Mouse (Mus musculus) yolk sac, embryonic 10.5 days (tissue): ENCODE data around the gene Selplg.
A peak's percentile ranks its signal among the peaks of the same experiment; 100 is the strongest.

ENCODE experiments used
- DNase-seq: peaks from one replicate; pipeline ENCODE4 v3.0.0-alpha.2; 2017; ENCODE audit warnings: low spot score

Selplg gene

GRCm38 (mm10) chr5:113854494-113854893 is 22.1 kb upstream of the Selplg start:
- peak; percentile 58 for DNase-seq

GRCm38 (mm10) chr5:113853541-113853940 is 21.1 kb upstream of the Selplg start:
- DNase-seq, result no peak

DNA sequence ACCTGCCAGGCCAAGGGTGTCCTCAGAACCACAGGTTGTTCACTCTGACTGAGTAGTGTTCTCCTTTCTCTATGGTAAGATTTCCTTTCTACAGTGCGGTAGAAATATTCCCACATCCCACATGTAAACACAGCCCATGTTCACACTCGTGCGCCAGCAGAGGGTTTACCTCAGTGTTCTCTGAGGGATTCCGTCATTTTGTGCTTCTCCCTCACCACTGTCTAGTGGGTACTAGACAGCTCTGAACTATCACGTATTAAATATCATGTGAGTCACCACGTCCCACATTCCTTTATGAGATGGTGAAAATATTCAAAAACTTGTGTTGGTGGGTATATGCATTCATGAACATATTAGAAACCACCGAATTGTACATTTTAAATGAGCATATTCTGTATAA is 20.0 kb upstream of the Selplg start:
- DNase-seq, result no peak

DNA sequence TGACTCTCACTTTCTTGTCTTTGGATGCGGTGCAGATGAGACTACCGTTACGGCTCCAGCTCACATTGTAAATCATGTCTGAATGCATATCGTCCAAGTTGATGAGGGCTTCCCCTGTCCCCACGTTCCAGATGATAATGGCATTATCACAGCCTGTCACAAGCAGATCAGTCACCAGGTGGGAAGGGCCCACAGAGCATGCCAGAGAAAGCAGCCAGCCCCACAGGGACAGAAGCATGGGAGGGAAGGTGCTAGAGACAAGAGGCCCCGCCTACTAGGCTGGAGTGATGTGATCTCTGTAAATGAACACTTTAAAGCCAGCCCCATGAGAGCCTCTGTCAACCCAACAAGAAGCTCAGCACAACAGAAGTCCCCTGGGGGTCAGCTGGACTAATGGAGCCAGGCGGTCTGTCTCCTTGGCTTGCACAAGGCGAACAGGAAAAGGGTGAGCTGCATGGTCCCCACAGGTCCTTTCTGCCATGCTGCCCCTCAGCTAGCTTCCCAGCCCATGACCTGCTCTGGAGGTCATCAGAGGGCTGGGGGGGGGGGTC is 18.3 kb upstream of the Selplg start:
- DNase-seq, result no peak

- no peak for DNase-seq
Measured at GRCm38 (mm10) chr5:113847636-113848035, 15.2 kb upstream of the Selplg start.

DNA sequence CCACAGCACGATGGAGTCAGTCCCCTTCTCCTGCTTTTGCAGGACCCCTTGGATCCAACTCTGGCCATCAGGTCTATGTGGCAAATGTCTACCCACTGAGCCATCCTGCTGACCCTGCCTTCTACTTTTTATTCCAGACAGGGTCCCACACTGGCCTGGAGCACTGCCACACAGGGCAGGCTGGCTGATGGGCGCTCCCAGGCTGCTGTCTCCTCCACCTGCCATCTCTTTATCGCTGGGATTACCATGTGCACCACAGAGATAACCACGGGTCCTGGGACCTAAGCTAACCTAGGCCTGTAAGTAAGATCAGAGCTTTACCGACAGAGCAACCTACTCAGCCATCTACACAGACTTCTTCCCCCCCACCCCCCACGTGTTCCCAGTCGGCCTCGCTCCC is 14.2 kb upstream of the Selplg start:
- DNase-seq, result no peak

GRCm38 (mm10) chr5:113845627-113846026 is 13.2 kb upstream of the Selplg start:
- DNase-seq, result no peak

GRCm38 (mm10) chr5:113844721-113845120 is 12.3 kb upstream of the Selplg start:
- DNase-seq, result no peak

DNA sequence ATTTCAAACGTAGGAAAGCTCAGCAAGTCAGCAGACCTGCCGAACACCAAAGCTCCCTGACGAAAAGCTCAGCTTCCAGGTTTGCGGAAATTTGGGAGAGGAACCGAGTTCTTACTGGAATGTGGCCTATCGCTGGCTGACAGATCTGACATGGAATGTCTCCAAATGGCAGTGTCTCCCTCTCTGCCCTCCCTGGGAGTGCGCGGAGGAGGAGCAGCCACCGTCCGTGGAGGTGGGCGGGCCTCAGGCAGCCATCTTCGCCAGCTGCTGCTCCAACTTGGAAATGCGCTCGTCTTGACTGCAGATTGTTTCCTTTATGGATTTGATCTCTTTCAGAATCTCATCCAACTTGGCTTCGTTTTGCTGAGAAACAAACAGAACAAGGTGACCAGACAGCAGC is 11.7 kb upstream of the Selplg start:
- DNase-seq, result no peak

DNA sequence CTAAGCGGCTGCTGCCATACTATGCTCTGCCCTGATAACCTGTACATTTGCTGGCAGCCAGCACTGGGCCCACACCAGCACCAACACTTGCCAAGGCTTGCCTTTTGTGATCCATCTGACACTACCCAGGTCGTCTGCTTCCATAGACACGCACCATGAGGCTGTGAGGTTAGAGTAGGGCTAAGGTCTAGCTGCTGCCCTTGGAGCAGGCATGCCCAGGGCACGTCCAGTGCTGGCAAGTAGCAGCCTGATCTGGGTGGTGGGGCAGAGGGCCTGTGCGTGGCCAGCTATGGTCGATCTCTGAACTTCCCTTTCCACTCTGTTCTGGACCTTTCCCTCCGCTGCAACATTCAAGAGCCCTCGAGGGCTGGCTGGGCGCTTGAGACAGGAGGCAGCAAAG is 10.5 kb upstream of the Selplg start:
- DNase-seq, result no peak

- no peak for DNase-seq
Measured at GRCm38 (mm10) chr5:113842244-113842643, 9.8 kb upstream of the Selplg start.

DNA sequence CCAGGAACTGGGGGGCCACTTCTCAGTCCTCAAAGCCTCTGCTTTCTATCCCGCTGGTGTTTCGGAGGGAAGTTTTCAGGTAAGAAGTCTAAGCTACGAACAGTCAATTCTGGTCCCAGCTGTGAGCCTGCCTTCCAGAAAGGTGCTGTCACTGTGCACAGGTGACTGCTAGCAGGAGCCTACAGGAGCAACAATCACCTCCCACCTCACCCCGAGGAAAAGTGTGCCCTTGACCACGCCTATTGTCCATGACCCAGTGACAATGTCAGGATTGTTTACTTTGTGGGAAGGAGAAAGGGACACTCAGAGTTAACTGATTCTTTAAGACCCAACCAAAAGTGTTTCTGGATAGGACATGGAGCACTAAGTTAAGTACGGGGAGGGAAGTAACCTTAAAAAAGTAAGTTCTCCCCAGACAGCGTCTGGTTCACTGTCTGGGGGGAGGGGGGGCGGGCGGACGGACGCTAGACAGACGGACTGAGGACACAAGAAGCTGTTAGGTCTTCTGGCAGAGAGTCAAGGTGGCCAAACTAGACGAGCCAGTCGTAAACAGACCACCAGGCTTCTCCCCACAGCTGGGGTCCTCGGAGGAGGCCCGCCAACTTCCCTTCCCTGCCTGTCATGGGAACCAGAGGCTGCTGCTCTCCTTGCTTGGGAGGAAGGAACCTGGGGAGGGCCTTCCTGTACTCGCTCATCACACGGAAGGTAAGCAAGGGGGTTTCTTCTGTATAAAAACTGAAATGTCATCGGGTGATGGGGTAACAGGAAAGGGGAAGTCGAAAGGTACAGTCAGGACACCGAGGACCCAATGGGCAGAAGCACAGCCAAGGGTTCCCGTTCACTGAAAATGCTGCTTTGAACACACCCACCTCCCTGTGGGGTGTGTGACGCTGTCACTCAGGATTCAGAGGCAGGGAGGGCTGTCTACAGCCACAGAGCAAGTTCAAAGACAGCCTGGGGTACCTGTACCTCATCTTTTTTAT is 9.1 kb upstream of the Selplg start:
- no peak for DNase-seq

DNA sequence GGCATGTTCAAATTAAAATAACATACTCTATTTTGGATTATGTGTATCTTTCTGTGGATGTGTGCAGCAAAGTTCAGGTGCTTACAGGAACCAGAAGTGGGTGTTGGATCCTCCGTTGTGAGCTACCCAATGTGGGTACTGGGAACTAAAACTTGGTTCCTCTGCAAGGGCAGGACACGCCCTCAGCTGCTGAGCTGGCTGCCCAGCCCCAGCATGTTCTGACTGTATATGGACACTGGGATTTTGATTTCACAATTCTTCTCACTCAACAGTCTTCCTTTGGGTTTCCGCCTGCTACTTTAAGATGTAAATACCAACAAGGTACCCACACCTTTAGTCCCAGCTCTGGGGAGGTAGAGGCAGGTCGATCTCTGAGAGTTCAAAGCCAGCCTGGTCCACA is 8.0 kb upstream of the Selplg start:
- DNase-seq, result no peak

DNA sequence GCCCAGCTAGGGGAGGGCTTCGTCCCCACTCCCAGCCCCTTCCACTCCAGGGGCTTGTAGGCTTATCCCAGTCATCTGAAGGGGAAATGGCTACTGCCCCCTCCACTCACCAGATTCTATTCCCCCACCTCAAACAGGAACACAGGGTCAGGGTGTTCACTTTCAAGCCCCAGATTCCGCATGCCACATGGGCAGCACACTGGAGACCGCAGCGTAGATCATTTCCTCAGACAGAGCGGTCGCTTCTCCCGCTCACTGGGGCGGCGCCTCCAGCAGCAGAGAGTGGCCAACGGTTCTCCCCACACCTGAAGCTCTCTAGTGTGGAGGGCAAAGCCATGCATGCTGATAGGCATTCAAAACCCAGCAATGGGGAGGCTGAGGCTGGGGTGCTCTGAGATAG is 4.5 kb upstream of the Selplg start:
- no peak for DNase-seq

DNA sequence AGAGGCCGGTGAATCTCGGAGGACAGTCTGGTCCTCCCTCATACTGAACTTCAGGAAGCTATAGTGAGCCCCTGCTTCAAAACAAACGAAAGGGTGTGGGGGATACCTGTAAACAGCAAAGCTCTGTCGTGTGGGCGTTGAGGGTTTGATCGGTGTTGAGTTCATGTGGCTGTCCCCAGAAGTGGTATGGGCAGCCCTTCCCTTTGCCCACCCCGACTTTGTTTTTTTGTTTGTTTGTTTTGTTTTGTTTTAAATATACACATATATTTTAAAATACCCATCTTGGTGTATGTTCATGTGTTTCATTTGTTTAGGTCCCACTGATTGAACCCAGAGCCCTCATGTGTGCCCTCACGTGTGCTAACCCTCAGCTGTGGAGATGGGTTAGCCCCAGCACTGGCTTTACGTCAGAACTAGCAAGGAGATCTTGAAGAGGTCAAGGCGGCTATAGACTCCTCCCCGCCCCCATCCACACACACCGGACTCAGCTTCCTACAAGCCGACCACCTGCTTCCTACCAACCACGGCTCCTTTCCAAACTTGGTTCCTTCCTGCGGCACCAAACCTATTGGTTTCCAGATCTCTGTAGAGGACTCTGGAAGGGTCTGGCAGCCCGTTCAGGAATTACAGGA is 988 bp upstream of the Selplg start:
- DNase-seq, result no peak

DNA sequence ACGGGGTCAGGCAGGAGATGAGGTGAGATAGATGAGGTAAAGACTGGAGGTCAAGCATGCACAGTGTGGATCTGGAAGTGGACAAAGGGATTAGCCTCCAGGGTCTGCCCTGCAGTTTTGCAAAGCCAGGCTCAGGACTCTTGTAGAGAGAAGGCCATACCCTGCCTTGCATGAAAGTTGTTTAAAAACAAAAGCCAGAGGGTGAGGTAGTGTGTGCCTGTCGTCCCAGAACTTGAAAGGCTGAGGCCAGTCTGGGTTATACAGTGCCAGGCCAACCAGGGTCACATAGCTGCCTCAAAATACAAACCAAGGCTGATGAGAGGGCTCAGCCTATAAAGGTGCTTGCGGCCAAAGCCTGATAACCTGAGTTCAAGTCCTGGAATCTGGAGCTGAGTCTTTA is 703 bp downstream of the Selplg start:
- no peak for DNase-seq

- no peak for DNase-seq
Measured at GRCm38 (mm10) chr5:113830796-113831195, 1.6 kb downstream of the Selplg start.

- no peak for DNase-seq
Measured at GRCm38 (mm10) chr5:113830292-113830643, 2.2 kb downstream of the Selplg start.

DNA sequence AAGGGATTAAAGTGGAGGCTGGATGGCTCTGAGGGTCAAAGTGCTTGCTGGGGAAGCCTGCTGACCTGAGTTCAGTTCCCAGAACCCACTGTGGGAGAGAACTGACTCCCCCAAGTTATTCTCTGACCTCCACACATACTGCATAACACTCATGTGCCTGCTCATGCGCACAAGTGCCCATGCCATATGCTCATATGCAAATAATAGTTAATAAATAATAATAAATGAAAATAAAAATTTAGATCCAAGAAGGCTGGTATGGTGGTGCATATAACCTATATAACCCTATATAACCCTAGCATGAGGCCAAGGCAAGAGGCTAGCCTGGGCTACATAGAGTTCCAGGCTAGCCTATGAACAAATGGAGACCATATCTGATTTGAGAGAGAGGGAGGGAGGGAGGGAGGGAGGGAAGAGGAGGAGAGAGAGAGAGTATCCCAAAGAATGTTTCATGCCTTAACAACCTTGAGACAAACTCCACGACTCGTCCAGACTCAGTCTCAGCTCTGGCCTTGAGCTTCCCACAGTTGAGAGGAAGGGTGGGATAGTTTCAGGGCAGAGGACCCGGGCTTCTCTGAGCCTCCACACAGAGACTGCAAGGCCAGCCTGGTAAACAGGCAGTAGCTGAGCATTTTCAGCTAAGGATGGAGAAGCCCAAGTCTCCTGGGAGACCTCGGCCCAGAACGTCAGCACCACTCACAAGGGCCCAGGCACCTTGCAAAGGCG is 2.7 kb downstream of the Selplg start:
- DNase-seq, result no peak

DNA sequence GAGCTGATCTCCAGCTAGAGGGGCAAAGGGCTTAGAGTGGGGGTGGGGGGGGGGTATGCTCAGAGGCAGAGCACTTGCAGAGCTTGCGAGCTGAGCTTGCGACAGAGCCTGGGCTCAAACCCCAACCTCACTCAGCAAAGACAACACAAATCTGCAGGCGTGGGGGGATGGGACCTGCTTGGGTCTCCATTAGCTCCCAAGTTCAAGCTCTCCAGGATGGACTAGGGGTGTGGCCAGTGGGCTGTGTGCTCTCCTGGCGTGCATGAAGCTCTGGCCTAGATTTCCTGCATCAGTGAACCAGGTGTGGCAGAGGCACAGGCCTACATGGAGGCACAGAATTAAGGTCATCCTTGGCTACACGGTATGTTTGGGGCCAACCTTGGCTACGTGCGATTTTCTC is 4.0 kb downstream of the Selplg start:
- no peak for DNase-seq

GRCm38 (mm10) chr5:113827991-113828411 is 4.4 kb downstream of the Selplg start:
- no peak for DNase-seq

GRCm38 (mm10) chr5:113826619-113827018 is 5.8 kb downstream of the Selplg start:
- DNase-seq, result no peak

- no peak for DNase-seq
Measured at GRCm38 (mm10) chr5:113825558-113825957, 6.9 kb downstream of the Selplg start.
